Mouse (Mus musculus): Measurements from ENCODE around the gene Maged2. TPM values are rescaled to one million over a fixed set of nuclear protein-coding genes. Genes with fewer than 3 reads are reported as not detected.
A peak's percentile ranks its signal among the peaks of the same experiment; 100 is the strongest.
"Not testable (repeated sequence)": the region's sequence is repeated elsewhere in the genome, so short reads cannot be mapped to it uniquely, and the experiment has no call there.

Maged2 gene
- 198 and 202 TPM in 2 replicates for polyA plus RNA-seq (2014; fragmentation: Nextera tagmentation; extraction: Ambion mirVana)

DNA sequence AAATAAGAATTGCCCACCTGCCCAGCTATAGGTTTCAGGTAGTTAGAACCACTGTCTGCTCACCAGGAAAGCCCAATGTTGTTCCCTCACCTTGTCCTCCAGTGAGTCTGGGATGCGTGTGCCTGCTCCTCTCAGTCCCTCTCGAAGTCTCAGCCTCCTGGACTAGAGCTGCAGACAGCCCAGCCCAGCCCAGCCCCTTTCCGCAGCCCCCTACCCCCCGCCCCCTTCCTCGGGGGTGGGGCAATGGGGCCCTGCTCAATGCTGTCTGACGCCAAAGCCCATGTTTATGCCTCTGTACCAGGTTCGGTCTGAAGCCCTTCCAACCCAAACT lies at the start of gene Maged2:
Maged2 (minus strand) TSS at position 207 of the 331 bp plus-strand sequence.
- no peaks in the 10 kb centered on the region; the same call in 1 of the 2 replicates for H3K27me3 ChIP-seq (replicated peaks; ENCODE audit: control insufficient read depth, insufficient read depth, low read length)
- peak within 1 kb of the TSS; percentile 70 for H3K4me2 ChIP-seq
- peak within 1 kb of the TSS; percentile 54 for H3K4me3 ChIP-seq (ENCODE audit: low read depth, low read length)
- ATAC-seq (replicated peaks; ENCODE audit: low FRiP score) = peak; percentile 45; the same call in 1 of the 2 replicates
- no peaks in the 10 kb centered on the region for H3K4me1 ChIP-seq (replicated peaks; ENCODE audit: control insufficient read depth, insufficient read depth, low read length)
- 10% methylated on average over 7 of the region's 7 CpGs for WGBS
- H3K27ac ChIP-seq (ENCODE audit: low read depth, low read length) = peak within 1 kb of the TSS; percentile 48; the same call in 1 of the 2 replicates
- DNase-seq (ENCODE audit: low spot score) = no peak
- no peaks in the 10 kb centered on the region for H3K9me3 ChIP-seq (ENCODE audit: control insufficient read depth, low read length)
- H3K9ac ChIP-seq (ENCODE audit: low read depth, low read length) = peak within 1 kb of the TSS; percentile 59
- no peaks in the 10 kb centered on the region; the same call in 1 of the 2 replicates for H3K36me3 ChIP-seq (ENCODE audit: control insufficient read depth, insufficient read depth, low read length)

DNA sequence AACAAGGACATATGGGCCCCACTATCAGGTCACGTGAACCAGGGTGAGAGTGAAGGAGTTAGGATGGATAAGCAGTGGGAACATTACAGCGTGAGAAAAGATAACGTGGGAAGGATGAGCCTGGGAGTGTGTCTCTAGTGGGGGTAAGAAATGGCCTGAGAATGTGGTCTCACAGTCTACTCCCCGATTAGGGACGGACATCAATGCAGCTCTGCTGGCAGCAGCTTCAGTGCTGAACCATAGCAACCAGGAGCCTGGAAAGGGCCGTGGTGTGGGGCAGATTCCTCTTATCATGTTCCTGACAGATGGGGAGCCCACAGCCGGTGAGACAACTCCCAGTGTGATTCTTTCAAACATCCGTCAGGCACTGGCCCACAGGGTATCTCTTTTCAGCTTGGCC lies 34.1 kb upstream of the Maged2 start:
- H3K27me3 ChIP-seq (replicated peaks; ENCODE audit: control insufficient read depth, insufficient read depth, low read length) = no peaks in the 10 kb centered on the region; the same call in none of the 2 replicates
- ATAC-seq (replicated peaks; ENCODE audit: low FRiP score) (peak; percentile 51; the same call in 1 of the 2 replicates), DNase-seq (ENCODE audit: low spot score) (no peak)
- H3K4me1 ChIP-seq (replicated peaks; ENCODE audit: control insufficient read depth, insufficient read depth, low read length) = no peaks in the 10 kb centered on the region
- H3K9ac ChIP-seq (ENCODE audit: low read depth, low read length) = no peak overlapping the region
- no peak overlapping the region for H3K4me3 ChIP-seq (ENCODE audit: low read depth, low read length)
- no peak overlapping the region for H3K27ac ChIP-seq (ENCODE audit: low read depth, low read length)
- no peak overlapping the region for H3K4me2 ChIP-seq
- H3K36me3 ChIP-seq (ENCODE audit: control insufficient read depth, insufficient read depth, low read length) = no peaks in the 10 kb centered on the region
- no peaks in the 10 kb centered on the region for H3K9me3 ChIP-seq (ENCODE audit: control insufficient read depth, low read length)
- WGBS = 44% methylated on average over 8 of the region's 8 CpGs

- H3K36me3 ChIP-seq (ENCODE audit: control insufficient read depth, insufficient read depth, low read length); H3K27me3 ChIP-seq (replicated peaks; ENCODE audit: control insufficient read depth, insufficient read depth, low read length); H3K9ac ChIP-seq (ENCODE audit: low read depth, low read length); H3K4me2 ChIP-seq; H3K4me3 ChIP-seq (ENCODE audit: low read depth, low read length); H3K9me3 ChIP-seq (ENCODE audit: control insufficient read depth, low read length); H3K4me1 ChIP-seq (replicated peaks; ENCODE audit: control insufficient read depth, insufficient read depth, low read length); DNase-seq (ENCODE audit: low spot score); H3K27ac ChIP-seq (ENCODE audit: low read depth, low read length): not testable (repeated sequence)
- 80% methylated on average over 2 of the region's 10 CpGs for WGBS
- peak; percentile 68 for ATAC-seq (replicated peaks; ENCODE audit: low FRiP score)
These were observed 31.5 kb upstream of the Maged2 start for GRCm38 (mm10) chrX:150845480-150846205.

DNA sequence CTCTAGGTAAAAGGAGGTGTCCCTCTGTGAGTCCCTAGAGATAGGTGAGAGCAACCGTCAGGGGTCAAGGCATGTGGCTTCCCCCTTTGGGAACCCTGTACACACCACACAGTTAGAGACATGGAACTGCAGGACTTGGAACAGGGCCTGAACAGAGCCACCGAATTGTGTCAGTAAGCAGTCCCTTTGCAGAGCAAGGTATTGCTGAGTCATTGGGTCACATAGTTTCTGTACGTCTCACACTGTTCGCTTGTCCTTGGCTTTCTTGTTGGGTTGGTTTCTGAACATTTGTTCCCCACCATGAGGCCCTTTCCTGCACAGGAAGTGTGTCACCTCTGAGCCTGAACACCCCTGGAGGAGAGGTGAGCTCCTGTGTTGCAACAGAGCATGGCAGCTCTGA lies 29.1 kb upstream of the Maged2 start:
- not testable (repeated sequence) for ATAC-seq (replicated peaks; ENCODE audit: low FRiP score)
- 71% methylated on average over 1 of the region's 4 CpGs for WGBS

DNA sequence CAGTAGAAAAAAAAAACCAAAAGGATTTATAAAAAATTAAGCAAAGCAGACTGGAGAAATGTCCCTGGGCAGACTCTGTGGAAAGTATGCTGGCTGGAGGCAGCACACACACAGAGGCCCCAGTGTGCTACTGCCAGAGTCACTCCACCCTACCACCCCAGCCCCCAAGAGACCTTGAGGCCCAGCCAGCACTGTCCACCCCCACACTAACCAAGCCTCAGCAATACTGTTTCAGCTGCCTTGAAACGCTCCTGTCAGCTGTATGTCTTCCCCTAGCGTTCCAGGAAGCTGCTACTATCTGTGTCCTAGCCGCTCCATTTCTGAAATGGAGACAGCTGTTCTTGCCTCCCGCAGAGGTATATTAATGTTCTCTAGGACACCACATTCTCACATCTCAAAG lies 16.2 kb upstream of the Maged2 start:
- no peak overlapping the region for H3K4me2 ChIP-seq
- no peak for ATAC-seq (replicated peaks; ENCODE audit: low FRiP score)
- H3K27me3 ChIP-seq (replicated peaks; ENCODE audit: control insufficient read depth, insufficient read depth, low read length) = peaks cover 3% of the 10 kb centered on the region; the same call in 1 of the 2 replicates
- no peaks in the 10 kb centered on the region for H3K9me3 ChIP-seq (ENCODE audit: control insufficient read depth, low read length)
- H3K4me3 ChIP-seq (ENCODE audit: low read depth, low read length) = no peak overlapping the region
- no peak for DNase-seq (ENCODE audit: low spot score)
- no peak overlapping the region for H3K27ac ChIP-seq (ENCODE audit: low read depth, low read length)
- no peak overlapping the region for H3K9ac ChIP-seq (ENCODE audit: low read depth, low read length)
- H3K36me3 ChIP-seq (ENCODE audit: control insufficient read depth, insufficient read depth, low read length) = no peaks in the 10 kb centered on the region
- WGBS = 66% methylated on average over 4 of the region's 4 CpGs
- no peaks in the 10 kb centered on the region for H3K4me1 ChIP-seq (replicated peaks; ENCODE audit: control insufficient read depth, insufficient read depth, low read length)

More for the DNA sequence above, 29.1 kb upstream of the Maged2 start:
- not testable (repeated sequence) for H3K9me3 ChIP-seq (ENCODE audit: control insufficient read depth, low read length); H3K9ac ChIP-seq (ENCODE audit: low read depth, low read length); DNase-seq (ENCODE audit: low spot score); H3K27ac ChIP-seq (ENCODE audit: low read depth, low read length); H3K4me1 ChIP-seq (replicated peaks; ENCODE audit: control insufficient read depth, insufficient read depth, low read length); H3K4me2 ChIP-seq; H3K4me3 ChIP-seq (ENCODE audit: low read depth, low read length); H3K27me3 ChIP-seq (replicated peaks; ENCODE audit: control insufficient read depth, insufficient read depth, low read length); H3K36me3 ChIP-seq (ENCODE audit: control insufficient read depth, insufficient read depth, low read length)

- Histone ChIP-seq H3K36me3 (ENCODE audit: control insufficient read depth, insufficient read depth, low read length) (no peaks in the 10 kb centered on the region), H3K4me3 (ENCODE audit: low read depth, low read length) (no peak overlapping the region), H3K27ac (ENCODE audit: low read depth, low read length) (no peak overlapping the region), H3K4me1 (replicated peaks; ENCODE audit: control insufficient read depth, insufficient read depth, low read length) (no peaks in the 10 kb centered on the region), H3K9me3 (ENCODE audit: control insufficient read depth, low read length) (no peaks in the 10 kb centered on the region), H3K9ac (ENCODE audit: low read depth, low read length) (no peak overlapping the region), H3K4me2 (no peak overlapping the region), H3K27me3 (replicated peaks; ENCODE audit: control insufficient read depth, insufficient read depth, low read length) (no peaks in the 10 kb centered on the region)
- no peak for DNase-seq (ENCODE audit: low spot score)
- no peak for ATAC-seq (replicated peaks; ENCODE audit: low FRiP score)
These were observed 3.1 kb upstream of the Maged2 start for GRCm38 (mm10) chrX:150817278-150817677.

DNA sequence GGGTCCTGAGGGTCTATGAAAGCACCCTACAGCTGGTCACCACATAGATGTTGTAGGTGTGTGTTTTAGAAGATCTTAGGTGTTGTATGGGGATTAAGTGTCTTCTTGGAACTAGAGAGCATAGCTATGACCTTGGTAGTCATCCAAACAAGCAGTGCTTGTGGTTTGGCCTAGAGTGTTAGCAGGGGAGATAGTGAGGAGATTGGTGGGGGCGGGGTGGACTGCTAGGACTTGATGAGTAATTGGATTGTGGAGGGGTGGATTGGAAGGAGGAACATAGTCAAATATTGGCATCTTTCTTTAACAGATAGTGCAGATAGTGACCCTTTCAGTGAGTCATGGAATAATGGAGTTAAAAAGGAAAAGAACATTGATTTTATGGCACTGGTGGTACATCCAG lies 1.5 kb upstream of the Maged2 start:
- Histone ChIP-seq H3K27ac (ENCODE audit: low read depth, low read length) (no peak overlapping the region), H3K36me3 (ENCODE audit: control insufficient read depth, insufficient read depth, low read length) (no peaks in the 10 kb centered on the region; the same call in 1 of the 2 replicates), H3K27me3 (replicated peaks; ENCODE audit: control insufficient read depth, insufficient read depth, low read length) (no peaks in the 10 kb centered on the region; the same call in 1 of the 2 replicates), H3K9me3 (ENCODE audit: control insufficient read depth, low read length) (no peaks in the 10 kb centered on the region), H3K9ac (ENCODE audit: low read depth, low read length) (no peak overlapping the region), H3K4me1 (replicated peaks; ENCODE audit: control insufficient read depth, insufficient read depth, low read length) (no peaks in the 10 kb centered on the region), H3K4me2 (no peak overlapping the region), H3K4me3 (ENCODE audit: low read depth, low read length) (no peak overlapping the region)
- WGBS = 72% methylated on average over 1 of the region's 1 CpGs
- DNase-seq (ENCODE audit: low spot score) = no peak
- no peak for ATAC-seq (replicated peaks; ENCODE audit: low FRiP score)

GRCm38 (mm10) chrX:150813464-150814138 lies 544 bp downstream of the Maged2 start:
- H3K9ac ChIP-seq (ENCODE audit: low read depth, low read length) = peak overlapping the region; percentile 59

More at GRCm38 (mm10) chrX:150813464-150814138, 544 bp downstream of the Maged2 start:
- Histone ChIP-seq H3K4me2 (peak overlapping the region; percentile 70), H3K27ac (ENCODE audit: low read depth, low read length) (peak overlapping the region; percentile 48; the same call in 1 of the 2 replicates), H3K27me3 (replicated peaks; ENCODE audit: control insufficient read depth, insufficient read depth, low read length) (no peaks in the 10 kb centered on the region; the same call in 1 of the 2 replicates), H3K36me3 (ENCODE audit: control insufficient read depth, insufficient read depth, low read length) (no peaks in the 10 kb centered on the region; the same call in 1 of the 2 replicates), H3K9me3 (ENCODE audit: control insufficient read depth, low read length) (no peaks in the 10 kb centered on the region), H3K4me1 (replicated peaks; ENCODE audit: control insufficient read depth, insufficient read depth, low read length) (no peaks in the 10 kb centered on the region), H3K4me3 (ENCODE audit: low read depth, low read length) (peak overlapping the region; percentile 54)
- ATAC-seq (replicated peaks; ENCODE audit: low FRiP score) (peak; percentile 37), DNase-seq (ENCODE audit: low spot score) (no peak)
- 19% methylated on average over 16 of the region's 16 CpGs for WGBS
